In the genomic region with DNA sequence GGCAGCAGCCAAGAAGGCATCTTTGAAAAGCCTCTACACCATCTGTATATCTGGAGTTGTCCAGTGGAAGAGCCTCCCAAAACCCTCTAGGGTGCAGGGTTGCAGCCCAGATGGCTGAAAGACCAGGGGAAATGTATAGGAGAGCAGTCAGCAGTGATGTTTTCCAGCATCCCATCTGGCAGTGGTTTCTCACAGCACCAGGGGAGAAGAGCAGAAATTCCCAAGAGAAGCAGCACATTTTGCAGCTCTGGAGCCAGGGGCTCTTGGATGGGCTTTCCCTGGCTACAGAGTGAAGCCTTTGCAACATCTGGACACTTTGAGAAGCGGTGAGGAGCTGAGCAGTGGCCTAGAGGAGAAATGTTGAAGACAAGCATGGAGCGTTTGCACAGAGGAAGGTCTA, we compare ENCODE assay signal across 28 mouse cellular contexts. TPM values are rescaled to one million over a fixed set of nuclear protein-coding genes. Genes with fewer than 3 reads are reported as not detected.
"Had no signal": no experiment of that assay in that cellular context is flagged by ENCODE, and none has a peak within 500 bp of the region (broad histone marks: within the 10 kb centered on the region; RNA-seq: fewer than 3 reads in every experiment).

No protein-coding gene starts in this region.

- H3K36me3 ChIP-seq: liver, embryonic 13.5 days had no signal

- H3K27ac ChIP-seq: liver, embryonic 13.5 days had no signal

- DNase-seq: kidney, adult 18-20 months; kidney, postnatal 36 days; liver, embryonic 13.5 days; lung, adult 2 months; lung, postnatal 14 days; lung, postnatal 4 days; midbrain, embryonic 14.5 days; thymus, adult 18-20 months; thymus, postnatal 36 days had no signal

- H3K27me3 ChIP-seq: liver, embryonic 13.5 days had no signal

- H3K4me3 ChIP-seq: liver, embryonic 13.5 days had no signal

- H3K4me1 ChIP-seq: liver, embryonic 13.5 days had no signal

- H3K4me2 ChIP-seq: liver, embryonic 13.5 days; midbrain, embryonic 11.5 days had no signal

- H3K9me3 ChIP-seq: liver, embryonic 13.5 days had no signal

- H3K9ac ChIP-seq: liver, embryonic 13.5 days had no signal

RNA-seq across cellular contexts. Expression of gene Vstm2b, which starts 30.3 kb away (rescaled TPM):
- total RNA-seq: liver, adult 2 months; megakaryocyte progenitor cell, adult 5-6 weeks; megakaryocyte-erythroid progenitor cell, adult 5-6 weeks had no signal
- polyA plus RNA-seq: liver, adult 2 months; liver, embryonic 13.5 days; liver, embryonic 16.5 days had no signal

RNA-seq across cellular contexts. Expression of gene 4930433I11Rik, which starts 59.0 kb away (rescaled TPM):
- total RNA-seq: layer of hippocampus, adult 18-20 months; layer of hippocampus, postnatal 14 days; left cerebral cortex, postnatal 25 days; liver, adult 2 months; megakaryocyte progenitor cell, adult 5-6 weeks; megakaryocyte-erythroid progenitor cell, adult 5-6 weeks; midbrain, postnatal 0 days had no signal
- polyA plus RNA-seq: kidney, embryonic 16.5 days; limb, embryonic 11.5 days; limb, embryonic 14.5 days; liver, adult 2 months; liver, embryonic 13.5 days; liver, embryonic 16.5 days; lung, adult 2 months; lung, embryonic 16.5 days; midbrain, embryonic 11.5 days; midbrain, embryonic 14.5 days; midbrain, postnatal 0 days; neural tube, embryonic 11.5 days; neural tube, embryonic 14.5 days; small intestine, adult 2 months; spleen, adult 2 months; stomach, embryonic 16.5 days; urinary bladder, adult 2 months had no signal
